Mouse (Mus musculus): ENCODE results near the gene Faf2. TPM values are rescaled to one million over a fixed set of nuclear protein-coding genes. Genes with fewer than 3 reads are reported as not detected.

Faf2 gene
- total and polyA plus RNA-seq, 3 experiments, result 40.8 to 51.7 (median 43.7) TPM

DNA sequence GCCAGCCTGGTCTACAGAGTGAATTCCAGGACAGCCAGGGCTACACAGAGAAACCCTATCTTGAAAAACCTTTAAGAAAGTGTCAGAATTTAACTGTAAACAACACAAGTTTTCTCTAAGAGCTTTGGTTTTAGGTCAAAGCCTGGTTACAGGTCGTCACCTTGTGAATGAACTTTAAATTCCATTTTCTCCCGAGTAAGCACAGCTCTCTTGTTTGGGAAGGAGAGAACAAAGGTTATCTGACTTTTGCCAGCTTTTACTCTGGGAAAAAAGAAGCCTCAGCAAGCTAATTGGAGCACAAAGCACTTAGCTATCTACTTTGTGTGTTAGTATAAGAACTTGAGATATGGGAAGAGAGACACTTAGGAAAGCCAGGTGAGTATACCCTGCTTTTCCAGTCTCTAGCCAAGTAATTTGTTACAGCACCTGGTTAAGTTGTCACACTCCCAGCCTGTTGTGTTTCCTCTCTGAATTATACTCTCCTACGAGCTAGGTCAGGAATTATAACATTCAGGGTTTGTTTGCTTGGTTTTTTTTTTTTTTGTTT lies 11.2 kb downstream of the Faf2 start:
- H3K4me2 ChIP-seq (ENCODE audit: insufficient read depth, low read depth, poor library complexity, severe bottlenecking), result no peak overlapping the region
- no peak for DNase-seq (ENCODE audit: extremely low read depth)
- TF ChIP-seq USF1 (IDR thresholded peaks at IDR 0.05; ENCODE audit: low read depth, low read length), result no peak
- no peak for TF ChIP-seq USF2 (conservative IDR thresholded peaks at IDR 0.05; ENCODE audit: low read depth, low read length)
- no peak for TF ChIP-seq MXI1 (IDR thresholded peaks at IDR 0.05; ENCODE audit: low read depth, low read length)
- TF ChIP-seq MYC (IDR thresholded peaks at IDR 0.05; ENCODE audit: low read depth, low read length), result no peak
- no peak for TF ChIP-seq ZNF384 (IDR thresholded peaks at IDR 0.05; ENCODE audit: low read depth, low read length)
- no peak overlapping the region for H3K4me3 ChIP-seq (replicated peaks in 1 of 3; ENCODE audit: low read depth in 2 of 3, low read length in 2 of 3, poor library complexity in 1 of 3)
- in situ Hi-C loops (cut with MboI; ENCODE audit: low pct_ligation_motif_present, low pct_unique_long_range_greater_than_20kb, low sequenced_read_pairs) (no loop called here), dilution Hi-C loops (cut with MboI; ENCODE audit: extremely low pct_ligation_motif_present, extremely low pct_unique_long_range_greater_than_20kb, low sequenced_read_pairs) (no loop called here)
- no peaks in the 10 kb centered on the region for H3K27me3 ChIP-seq (replicated peaks)
- H3K9ac ChIP-seq (ENCODE audit: insufficient read depth, low read depth), result no peak overlapping the region
- peaks cover 0 to 9% of the 10 kb centered on the region in 2 experiments; a peak in 2 of 4 replicates for H3K4me1 ChIP-seq (ENCODE audit: control insufficient read depth in 1 of 2, insufficient read depth in 2 of 2)
- no peak overlapping the region for H3K27ac ChIP-seq (ENCODE audit: insufficient read depth, low read depth)
- H3K79me2 ChIP-seq (replicated peaks; ENCODE audit: control insufficient read depth, extremely low read depth, insufficient read depth, poor library complexity, severe bottlenecking), result peaks cover 74% of the 10 kb centered on the region
- H3K9me3 ChIP-seq (replicated peaks; ENCODE audit: low read length), result no peaks in the 10 kb centered on the region
- peaks cover 18 to 68% of the 10 kb centered on the region in 2 experiments for H3K36me3 ChIP-seq (replicated peaks in 1 of 2; ENCODE audit: control insufficient read depth in 1 of 2, insufficient read depth in 1 of 2, low read length in 1 of 2)

DNA sequence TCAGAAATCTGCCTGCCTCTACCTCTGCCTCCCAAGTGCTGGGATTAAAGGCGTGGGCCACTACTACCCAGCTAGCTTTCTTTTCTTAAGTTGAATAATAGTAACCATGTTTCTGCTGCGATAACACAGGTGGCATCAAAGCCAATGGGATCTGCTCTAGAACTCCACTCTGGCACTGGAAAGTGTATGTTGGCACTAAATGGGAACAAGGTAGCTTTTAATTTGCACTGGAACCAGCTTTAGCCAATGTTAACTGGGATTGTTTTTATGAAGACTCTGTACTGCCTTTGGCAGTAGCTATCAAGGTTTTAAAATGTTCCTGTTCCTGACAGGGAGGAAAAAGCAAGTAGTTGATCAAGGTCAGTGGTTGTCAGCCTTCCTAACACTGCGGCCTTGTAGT lies 13.4 kb downstream of the Faf2 start:
- H3K9ac ChIP-seq (ENCODE audit: insufficient read depth, low read depth), result no peak overlapping the region
- dilution Hi-C loops (cut with MboI; ENCODE audit: extremely low pct_ligation_motif_present, extremely low pct_unique_long_range_greater_than_20kb, low sequenced_read_pairs) (no loop called here), in situ Hi-C loops (cut with MboI; ENCODE audit: low pct_ligation_motif_present, low pct_unique_long_range_greater_than_20kb, low sequenced_read_pairs) (no loop called here)
- no peak for DNase-seq (ENCODE audit: extremely low read depth)
- TF ChIP-seq JUND (conservative IDR thresholded peaks at IDR 0.05; ENCODE audit: low read depth, low read length) (no peak), POLR2AphosphoS2 (IDR thresholded peaks at IDR 0.05; ENCODE audit: low read depth, low read length) (no peak), SMC3 (IDR thresholded peaks at IDR 0.05; ENCODE audit: low read depth, low read length) (no peak), EP300 (IDR thresholded peaks at IDR 0.05; ENCODE audit: low read length) (no peak), RAD21 (IDR thresholded peaks at IDR 0.05; ENCODE audit: low read depth, low read length) (no peak), HCFC1 (IDR thresholded peaks at IDR 0.05; ENCODE audit: low read depth, low read length) (no peak), MYC (IDR thresholded peaks at IDR 0.05; ENCODE audit: low read depth, low read length) (no peak), ZKSCAN1 (IDR thresholded peaks at IDR 0.05; ENCODE audit: borderline replicate concordance, low read depth, low read length) (no peak), ETS1 (conservative IDR thresholded peaks at IDR 0.05; ENCODE audit: low read depth, low read length) (no peak), USF2 (conservative IDR thresholded peaks at IDR 0.05; ENCODE audit: low read depth, low read length) (no peak), RCOR1 (conservative IDR thresholded peaks at IDR 0.05; ENCODE audit: low read depth, low read length) (no peak), POLR2A (IDR thresholded peaks at IDR 0.05; ENCODE audit: low read depth, low read length) (no peak), ELF1 (IDR thresholded peaks at IDR 0.05; ENCODE audit: low read depth, low read length) (no peak), IRF4 (IDR thresholded peaks at IDR 0.05; ENCODE audit: low read depth, low read length) (no peak), BHLHE40 (IDR thresholded peaks at IDR 0.05; ENCODE audit: low read depth, low read length) (no peak), CHD1 (IDR thresholded peaks at IDR 0.05; ENCODE audit: low read depth, low read length) (no peak)
- H3K9me3 ChIP-seq (replicated peaks; ENCODE audit: low read length), result no peaks in the 10 kb centered on the region
- peaks cover 56% of the 10 kb centered on the region for H3K79me2 ChIP-seq (replicated peaks; ENCODE audit: control insufficient read depth, extremely low read depth, insufficient read depth, poor library complexity, severe bottlenecking)
- no peak overlapping the region for H3K4me3 ChIP-seq (replicated peaks in 1 of 3; ENCODE audit: low read depth in 2 of 3, low read length in 2 of 3, poor library complexity in 1 of 3)
- no peak overlapping the region for H3K27ac ChIP-seq (ENCODE audit: insufficient read depth, low read depth)
- no peaks in the 10 kb centered on the region for H3K27me3 ChIP-seq (replicated peaks)
- no peak overlapping the region for H3K4me2 ChIP-seq (ENCODE audit: insufficient read depth, low read depth, poor library complexity, severe bottlenecking)
- H3K36me3 ChIP-seq (replicated peaks in 1 of 2; ENCODE audit: control insufficient read depth in 1 of 2, insufficient read depth in 1 of 2, low read length in 1 of 2), result peaks cover 30 to 73% of the 10 kb centered on the region in 2 experiments
- H3K4me1 ChIP-seq (ENCODE audit: control insufficient read depth in 1 of 2, insufficient read depth in 2 of 2), result peaks cover 0 to 2% of the 10 kb centered on the region in 2 experiments; a peak in 1 of 4 replicates

Measured in CH12.LX (cell line).